Mouse (Mus musculus) midbrain, embryonic 15.5 days (tissue): ENCODE data around the gene Rnf121. TPM values are rescaled to one million over a fixed set of nuclear protein-coding genes. Genes with fewer than 3 reads are reported as not detected.
"Not testable (repeated sequence)": the region's sequence is repeated elsewhere in the genome, so short reads cannot be mapped to it uniquely, and the experiment has no call there.

ENCODE experiments used
- ATAC-seq: fragments of 200-750 bp; cut with Nextera tagmentation; replicated peaks from 2 replicates; pipeline ENCODE4 v1.8.0; 2017; ENCODE audit warnings: moderate TSS enrichment
- H3K27ac ChIP-seq: fragments of 300-500 bp; sonication (generic); 2 replicates; pipeline ENCODE4 v1.5.1; 2015; ENCODE audit warnings: mild to moderate bottlenecking, inconsistent platforms
- H3K27me3 ChIP-seq: fragments of 300-500 bp; sonication (generic); replicated peaks from 2 replicates; pipeline ENCODE4 v1.6.1; 2015; ENCODE audit warnings: inconsistent platforms
- H3K36me3 ChIP-seq: fragments of 300-500 bp; sonication (generic); replicated peaks from 2 replicates; pipeline ENCODE4 v1.6.1; 2015; ENCODE audit warnings: inconsistent platforms
- H3K4me1 ChIP-seq: fragments of 300-500 bp; sonication (generic); 2 replicates; pipeline ENCODE4 v1.6.1; 2015; ENCODE audit warnings: inconsistent platforms
- H3K4me2 ChIP-seq: fragments of 300-500 bp; sonication (generic); 2 replicates; pipeline ENCODE4 v1.6.1; 2015; ENCODE audit warnings: inconsistent platforms, mild to moderate bottlenecking, moderate library complexity
- H3K4me3 ChIP-seq: fragments of 300-500 bp; sonication (generic); 2 replicates; pipeline ENCODE4 v1.5.1; 2015; ENCODE audit warnings: mild to moderate bottlenecking, inconsistent platforms
- H3K9ac ChIP-seq: fragments of 300-500 bp; sonication (generic); 2 replicates; pipeline ENCODE4 v1.6.1; 2015; ENCODE audit warnings: mild to moderate bottlenecking, inconsistent platforms
- H3K9me3 ChIP-seq: fragments of 300-500 bp; sonication (generic); 2 replicates; pipeline ENCODE4 v1.6.1; 2016; ENCODE audit warnings: inconsistent platforms
- WGBS: fragments of 180-500 bp; shearing (Covaris S2); methylation state at CpG from one replicate; pipeline ENCODE4 v1.1.7; 2015; ENCODE audit warnings: mixed read lengths; 5-methylcytosine and 5-hydroxymethylcytosine counted together
- polyA plus RNA-seq: library from polyadenylated mRNA; unstranded; fragments of >200 nt; fragmentation: Nextera tagmentation; extraction: Ambion mirVana; gene quantifications from 2 replicates; pipeline ENCODE4 v1.2.1, GENCODE M21; 2015

Gene Rnf121
- polyA plus RNA-seq, 1 experiment from 2014 or later, result 34.2 TPM

DNA sequence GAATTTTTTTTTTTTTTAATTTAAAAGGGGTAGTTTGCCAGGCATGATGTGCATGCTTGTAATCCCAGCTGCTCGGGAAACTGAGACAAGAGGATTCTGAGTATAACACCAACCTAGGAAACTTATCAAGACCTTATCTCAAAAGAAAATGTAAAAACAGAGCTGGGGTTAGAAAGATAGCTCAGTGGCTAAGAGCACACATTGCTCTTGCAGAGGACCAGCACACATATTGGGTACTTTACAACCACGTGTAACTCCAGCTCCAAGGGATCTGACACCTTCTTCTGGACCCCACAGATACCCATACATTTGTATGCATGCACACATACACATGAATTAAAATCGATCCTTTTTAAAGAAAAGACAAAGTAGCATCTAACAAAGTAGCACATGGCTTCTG is 3.9 kb downstream of the Rnf121 start:
- Histone ChIP-seq H3K4me3 (no peak overlapping the region), H3K27me3 (no peaks in the 10 kb centered on the region), H3K36me3 (0 out of 2 replicates have a peak, but pooled peaks cover 10% of the 10 kb centered on the region), H3K27ac (no peak overlapping the region), H3K4me2 (no peak overlapping the region), H3K9me3 (no peaks in the 10 kb centered on the region), H3K9ac (no peak overlapping the region), H3K4me1 (peaks cover 32% of the 10 kb centered on the region)
- WGBS, result 96% methylated on average over 3 of the region's 3 CpGs
- no peak for ATAC-seq

DNA sequence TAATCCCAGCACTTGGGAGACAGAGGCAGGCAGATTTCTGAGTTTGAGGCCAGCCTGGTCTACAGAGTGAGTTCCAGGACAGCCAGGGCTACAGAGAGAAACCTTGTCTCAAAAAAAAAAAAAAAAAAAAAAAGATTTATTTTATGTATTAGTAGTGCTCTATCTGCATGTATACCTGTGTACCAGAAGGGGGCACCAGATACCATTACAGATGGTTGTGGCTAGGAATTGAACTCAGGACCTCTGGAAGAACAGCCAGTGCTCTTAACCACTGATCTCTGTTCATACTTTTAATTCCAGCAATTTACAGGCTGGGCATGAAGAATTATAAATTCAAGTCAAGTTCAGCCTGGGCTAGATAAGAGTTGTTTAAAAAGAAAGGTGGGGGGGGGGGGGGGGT is 16.7 kb downstream of the Rnf121 start:
- not testable (repeated sequence) for H3K9ac ChIP-seq

DNA sequence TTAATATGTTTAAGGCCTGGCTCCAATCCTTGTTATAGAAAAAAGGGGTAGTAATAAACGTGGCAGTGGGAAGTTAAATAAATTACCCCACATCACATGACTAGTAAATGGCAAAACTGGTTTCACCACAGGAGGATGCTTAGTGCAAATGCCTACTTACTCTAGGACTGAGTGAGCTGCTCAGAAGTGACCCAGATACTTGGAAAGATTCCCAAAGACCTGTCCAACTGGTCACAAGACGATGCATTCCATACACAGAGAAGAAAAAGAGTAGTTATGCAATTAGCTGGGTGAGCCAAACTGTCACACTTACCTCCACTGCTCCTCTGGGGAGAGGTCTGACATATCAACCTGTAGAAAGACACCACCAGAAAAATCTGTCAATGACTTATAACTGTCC is 23.0 kb downstream of the Rnf121 start:
- Histone ChIP-seq H3K27ac (no peak overlapping the region), H3K36me3 (peaks cover 17% of the 10 kb centered on the region), H3K4me1 (no peaks in the 10 kb centered on the region), H3K27me3 (no peaks in the 10 kb centered on the region), H3K4me2 (no peak overlapping the region), H3K4me3 (no peak overlapping the region), H3K9me3 (no peaks in the 10 kb centered on the region), H3K9ac (no peak overlapping the region)
- 85% methylated on average over 2 of the region's 2 CpGs for WGBS
- ATAC-seq, result no peak

More for the DNA sequence above, 16.7 kb downstream of the Rnf121 start:
- not testable (repeated sequence) for ATAC-seq, H3K36me3 ChIP-seq, H3K4me2 ChIP-seq, H3K4me1 ChIP-seq, H3K27me3 ChIP-seq, H3K4me3 ChIP-seq, H3K9me3 ChIP-seq, H3K27ac ChIP-seq

DNA sequence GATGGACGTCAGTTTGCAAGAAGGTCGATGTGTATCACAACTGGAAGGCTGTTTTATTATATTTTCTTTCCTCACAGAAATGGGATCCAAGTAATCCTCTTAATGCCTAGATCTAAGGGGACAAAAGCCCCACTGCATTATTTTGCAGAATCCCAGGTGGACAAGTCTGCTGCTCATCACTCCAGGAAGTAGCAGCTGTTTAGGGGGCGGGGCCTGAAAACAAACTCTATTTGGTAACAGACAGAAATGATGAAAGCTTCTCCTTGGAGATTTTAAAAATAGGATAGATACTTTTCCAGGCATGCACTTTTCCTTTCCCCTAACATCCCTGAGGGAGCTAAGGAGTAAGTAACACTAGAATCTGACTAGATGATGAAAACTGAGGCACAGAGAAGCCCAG is 28.0 kb downstream of the Rnf121 start:
- H3K36me3 ChIP-seq, result peaks cover 38% of the 10 kb centered on the region
- no peaks in the 10 kb centered on the region for H3K4me1 ChIP-seq
- no peak overlapping the region for H3K4me3 ChIP-seq
- ATAC-seq, result no peak
- no peaks in the 10 kb centered on the region for H3K9me3 ChIP-seq
- H3K4me2 ChIP-seq, result no peak overlapping the region
- H3K9ac ChIP-seq, result no peak overlapping the region
- H3K27me3 ChIP-seq, result no peaks in the 10 kb centered on the region
- 93% methylated on average over 3 of the region's 3 CpGs for WGBS
- no peak overlapping the region for H3K27ac ChIP-seq

DNA sequence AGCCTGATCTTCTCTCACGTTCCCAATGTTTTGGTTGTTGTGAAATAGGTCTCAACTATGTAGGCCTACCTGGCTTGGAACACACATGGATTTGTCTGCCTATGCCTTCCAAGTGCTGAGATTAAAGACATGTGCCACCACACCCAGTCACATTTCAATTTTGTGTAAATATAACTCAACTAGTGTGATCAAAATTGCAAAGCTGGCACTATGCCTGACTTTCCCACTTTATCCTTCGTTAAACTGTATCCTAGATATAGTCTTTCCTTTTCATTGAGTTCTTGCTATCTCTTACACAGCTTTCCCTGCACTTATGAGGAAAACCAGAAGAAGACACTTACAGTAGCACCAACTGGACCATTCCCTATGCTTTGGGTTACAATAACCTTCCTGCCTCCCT is 29.7 kb downstream of the Rnf121 start:
- peaks cover 44% of the 10 kb centered on the region for H3K36me3 ChIP-seq
- no peak for ATAC-seq
- 91% methylated on average over 2 of the region's 2 CpGs for WGBS
- no peaks in the 10 kb centered on the region for H3K27me3 ChIP-seq
- no peak overlapping the region for H3K4me2 ChIP-seq
- H3K9ac ChIP-seq, result no peak overlapping the region
- no peaks in the 10 kb centered on the region for H3K9me3 ChIP-seq
- H3K27ac ChIP-seq, result no peak overlapping the region
- no peak overlapping the region for H3K4me3 ChIP-seq
- H3K4me1 ChIP-seq, result no peaks in the 10 kb centered on the region

DNA sequence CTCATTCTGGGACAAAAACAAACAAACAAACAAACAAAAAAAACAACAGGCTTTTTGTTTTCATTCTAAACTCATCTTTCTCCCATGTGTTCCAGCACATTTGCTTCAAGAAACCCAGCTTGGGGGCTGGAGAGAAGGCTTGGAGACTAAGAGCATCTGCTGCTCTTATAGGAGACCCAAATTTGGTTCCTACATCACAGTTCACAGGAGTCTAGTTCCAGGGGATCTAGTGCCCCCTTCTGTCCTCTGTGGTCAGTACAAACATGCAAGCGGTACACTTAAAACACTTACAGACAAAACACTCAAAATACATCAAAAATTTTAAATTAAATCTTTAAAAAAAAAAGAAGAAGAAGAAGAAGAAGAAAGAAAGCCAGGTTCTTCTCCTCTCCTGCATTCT is 30.4 kb downstream of the Rnf121 start:
- WGBS, result 95% methylated on average over 1 of the region's 1 CpGs
- no peak overlapping the region for H3K4me3 ChIP-seq
- no peaks in the 10 kb centered on the region for H3K4me1 ChIP-seq
- no peaks in the 10 kb centered on the region for H3K9me3 ChIP-seq
- H3K27ac ChIP-seq, result no peak overlapping the region
- no peak overlapping the region for H3K4me2 ChIP-seq
- H3K27me3 ChIP-seq, result no peaks in the 10 kb centered on the region
- no peak for ATAC-seq
- peaks cover 44% of the 10 kb centered on the region for H3K36me3 ChIP-seq
- no peak overlapping the region for H3K9ac ChIP-seq

DNA sequence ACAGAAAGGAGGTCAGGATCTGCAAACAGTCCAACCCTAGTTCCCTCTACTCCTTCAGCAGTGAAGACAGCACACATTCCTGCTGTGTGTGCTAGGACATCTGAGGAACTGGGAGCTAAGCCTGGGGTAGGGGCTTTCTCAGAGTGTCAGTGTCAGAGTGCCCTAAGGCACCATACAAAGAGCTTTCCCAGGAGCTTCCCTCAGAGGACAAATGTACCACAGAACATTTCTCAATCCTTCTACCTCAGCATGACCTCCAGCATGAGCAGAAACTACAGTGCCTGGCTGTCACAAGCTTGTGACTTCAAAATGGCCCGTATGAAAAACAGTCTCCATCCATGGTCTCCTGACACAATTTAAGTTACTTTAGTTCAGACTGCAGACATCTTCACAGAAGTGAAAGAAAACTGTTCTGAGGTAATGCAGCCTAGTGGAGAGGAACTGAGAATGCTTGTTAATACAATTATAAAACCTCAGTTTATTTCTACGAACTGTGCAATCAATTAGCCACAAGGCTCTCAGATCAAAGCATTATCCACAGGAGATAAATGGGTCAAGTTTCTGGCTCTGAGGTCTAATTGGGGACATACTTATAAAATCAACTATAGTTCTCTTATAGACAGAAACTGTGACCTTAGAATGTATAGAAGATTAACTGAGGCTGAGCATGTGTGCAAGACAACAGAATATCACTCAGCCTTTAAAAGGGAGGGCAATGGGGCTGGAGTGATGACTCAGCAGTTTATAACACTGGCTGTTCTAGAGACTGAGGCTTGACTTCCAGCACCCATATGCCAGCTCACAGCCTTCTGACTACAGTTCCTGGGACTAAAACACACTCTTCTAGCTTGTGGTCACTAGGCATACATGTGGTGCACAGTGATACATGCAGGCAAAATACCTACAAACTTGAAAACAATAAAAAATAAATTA is 39.8 kb downstream of the Rnf121 start:
- H3K4me3 ChIP-seq, result no peak overlapping the region
- H3K9ac ChIP-seq, result no peak overlapping the region
- no peak overlapping the region for H3K4me2 ChIP-seq
- H3K27ac ChIP-seq, result no peak overlapping the region
- peaks cover 38% of the 10 kb centered on the region for H3K36me3 ChIP-seq
- H3K4me1 ChIP-seq, result no peaks in the 10 kb centered on the region
- 78% methylated on average over 2 of the region's 2 CpGs for WGBS
- no peaks in the 10 kb centered on the region for H3K9me3 ChIP-seq
- no peak for ATAC-seq
- no peaks in the 10 kb centered on the region for H3K27me3 ChIP-seq

DNA sequence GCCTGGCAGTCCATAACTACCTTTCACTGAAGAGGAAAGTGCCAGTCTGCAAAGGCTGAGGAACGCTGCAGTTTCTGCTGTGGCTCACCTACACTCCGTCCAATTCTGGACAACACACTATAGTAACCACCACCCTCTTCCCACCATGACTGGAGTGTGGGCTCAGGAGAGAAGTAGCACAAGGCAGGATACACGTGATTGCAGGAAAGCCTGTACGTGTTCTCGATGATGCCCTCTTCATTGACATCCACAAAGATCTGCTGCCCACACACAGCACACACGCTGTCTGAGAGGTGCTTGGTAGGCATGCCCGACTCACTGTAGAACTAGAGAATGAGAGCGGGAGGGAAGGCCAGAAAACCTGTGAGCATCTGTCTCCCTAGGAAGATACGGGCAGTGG is 41.4 kb downstream of the Rnf121 start:
- no peaks in the 10 kb centered on the region for H3K4me1 ChIP-seq
- H3K27ac ChIP-seq, result no peak overlapping the region
- no peak overlapping the region for H3K4me3 ChIP-seq
- WGBS, result 97% methylated on average over 9 of the region's 9 CpGs
- no peak for ATAC-seq
- no peak overlapping the region for H3K4me2 ChIP-seq
- H3K27me3 ChIP-seq, result no peaks in the 10 kb centered on the region
- no peak overlapping the region for H3K9ac ChIP-seq
- H3K9me3 ChIP-seq, result no peaks in the 10 kb centered on the region
- peaks cover 34% of the 10 kb centered on the region for H3K36me3 ChIP-seq

DNA sequence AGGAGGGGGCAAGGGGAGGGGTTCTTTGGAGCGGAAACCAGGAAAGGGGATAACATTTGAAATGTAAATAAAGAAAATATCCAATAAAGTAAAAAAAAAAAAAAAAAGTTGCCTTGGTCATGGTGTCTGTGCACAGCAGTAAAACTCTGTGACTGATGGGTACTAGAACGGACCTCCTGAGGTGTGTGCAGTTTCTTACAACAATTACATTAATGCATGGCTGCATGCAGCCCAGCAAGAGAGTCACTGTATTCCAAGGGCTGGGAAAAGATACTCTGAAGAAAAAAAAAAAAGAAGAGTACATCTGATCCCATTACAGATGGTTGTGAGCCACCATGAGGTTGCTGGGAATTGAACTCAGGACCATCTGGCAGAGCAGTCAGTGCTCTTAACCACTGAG is 44.3 kb downstream of the Rnf121 start:
- 87% methylated on average over 2 of the region's 2 CpGs for WGBS
- not testable (repeated sequence) for H3K27ac ChIP-seq, H3K4me3 ChIP-seq, H3K27me3 ChIP-seq, H3K4me1 ChIP-seq, ATAC-seq, H3K9ac ChIP-seq, H3K9me3 ChIP-seq, H3K4me2 ChIP-seq
- H3K36me3 ChIP-seq, result peaks cover 36% of the 10 kb centered on the region

DNA sequence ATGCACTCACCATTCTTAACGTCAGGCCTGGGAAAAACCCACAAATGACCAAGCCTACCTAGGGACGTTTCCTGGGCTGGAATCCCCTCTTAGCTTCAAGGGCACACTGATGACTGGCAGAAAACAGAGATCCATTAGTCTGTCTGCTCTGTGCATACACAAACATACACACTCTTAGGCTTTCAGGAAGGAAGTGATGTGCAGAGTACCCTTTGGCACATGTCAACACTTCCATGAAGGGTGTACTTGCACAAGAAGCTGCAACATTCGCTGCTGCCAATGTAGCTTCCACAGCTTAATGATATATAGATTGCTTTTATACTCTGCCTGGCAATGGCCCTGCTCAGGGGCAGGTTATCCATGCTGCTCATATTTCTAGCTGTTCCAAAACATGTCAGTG is 45.9 kb downstream of the Rnf121 start:
- Histone ChIP-seq H3K9ac (no peak overlapping the region), H3K4me1 (no peaks in the 10 kb centered on the region), H3K27ac (no peak overlapping the region), H3K27me3 (no peaks in the 10 kb centered on the region), H3K9me3 (no peaks in the 10 kb centered on the region), H3K36me3 (peaks cover 35% of the 10 kb centered on the region), H3K4me3 (no peak overlapping the region), H3K4me2 (no peak overlapping the region)
- ATAC-seq, result no peak
- 69% methylated on average over 3 of the region's 3 CpGs for WGBS

DNA sequence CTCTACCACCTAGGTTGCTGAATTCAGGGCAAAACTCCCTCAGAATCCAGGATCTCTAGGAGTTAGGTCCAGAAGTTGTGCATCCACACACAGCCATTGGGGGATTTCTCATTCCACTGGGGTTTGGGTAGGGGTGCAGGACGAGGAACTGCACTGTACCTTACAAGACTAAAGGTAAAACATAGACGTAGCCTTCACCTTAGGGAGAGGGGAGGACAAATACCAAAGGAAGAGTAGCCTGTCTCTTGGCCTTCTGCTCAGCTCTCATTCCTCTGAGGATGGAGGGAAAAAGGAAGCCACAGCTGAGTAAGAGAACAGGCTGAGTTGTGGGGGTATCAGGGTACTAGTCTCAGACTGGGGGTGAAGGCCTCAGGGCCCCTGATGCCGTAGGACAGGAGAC is 46.7 kb downstream of the Rnf121 start, which contains the start of gene Il18bp:
Gene Il18bp (minus strand): TSS at position 101 of the 400 bp plus-strand sequence.
- WGBS, result 91% methylated on average over 3 of the region's 3 CpGs
- no peak within 1 kb of the TSS for H3K27ac ChIP-seq
- H3K9me3 ChIP-seq, result no peaks in the 10 kb centered on the region
- no peak within 1 kb of the TSS for H3K4me3 ChIP-seq
- no peak within 1 kb of the TSS for H3K9ac ChIP-seq
- no peaks in the 10 kb centered on the region for H3K27me3 ChIP-seq
- no peaks in the 10 kb centered on the region for H3K4me1 ChIP-seq
- no peak within 1 kb of the TSS for H3K4me2 ChIP-seq
- ATAC-seq, result no peak
- peaks cover 42% of the 10 kb centered on the region for H3K36me3 ChIP-seq

DNA sequence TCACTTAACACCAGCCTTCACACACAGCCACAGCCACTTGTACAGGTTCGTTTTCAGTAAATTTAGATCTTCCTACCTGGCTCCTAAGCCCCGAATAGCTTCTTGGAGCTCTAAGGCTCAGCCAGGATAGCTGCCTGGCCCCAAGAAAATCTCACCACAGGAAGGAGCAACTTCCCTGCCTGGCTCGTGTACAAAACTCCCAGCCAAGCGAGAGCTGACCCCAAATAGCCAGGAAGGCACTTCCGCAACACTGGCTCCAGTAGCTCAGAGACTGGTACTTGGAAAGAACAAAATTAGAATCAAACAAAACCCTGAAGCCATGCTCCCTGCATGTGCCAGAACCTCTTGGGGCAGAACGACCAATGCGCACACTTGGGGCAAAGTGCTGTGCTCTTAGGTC is 47.2 kb downstream of the Rnf121 start:
- Histone ChIP-seq H3K4me1 (no peaks in the 10 kb centered on the region), H3K4me3 (no peak overlapping the region), H3K4me2 (no peak overlapping the region), H3K9me3 (no peaks in the 10 kb centered on the region), H3K27me3 (no peaks in the 10 kb centered on the region), H3K36me3 (peaks cover 47% of the 10 kb centered on the region), H3K9ac (no peak overlapping the region), H3K27ac (no peak overlapping the region)
- 86% methylated on average over 7 of the region's 7 CpGs for WGBS
- no peak for ATAC-seq

DNA sequence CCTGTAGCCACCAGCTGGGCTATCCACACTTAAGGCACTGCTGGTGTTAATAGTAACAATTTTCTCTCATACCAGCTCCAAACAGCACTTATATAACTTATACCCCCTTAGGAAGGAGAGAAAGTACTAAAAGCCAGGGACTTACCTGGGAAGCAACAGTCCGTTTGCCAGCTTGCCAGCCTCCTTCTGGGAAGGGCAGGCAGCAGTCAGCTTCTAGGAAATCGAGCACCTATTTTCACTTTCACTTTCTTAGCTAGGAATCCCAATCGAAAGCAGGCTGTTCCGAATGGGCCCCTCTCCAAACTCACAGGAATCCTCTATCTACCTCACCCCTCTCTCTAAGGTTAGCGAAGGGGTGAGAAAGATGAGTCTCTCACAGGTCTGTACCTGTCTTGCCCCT is 47.8 kb downstream of the Rnf121 start:
- ATAC-seq, result no peak
- Histone ChIP-seq H3K27ac (no peak overlapping the region), H3K9me3 (no peaks in the 10 kb centered on the region), H3K27me3 (no peaks in the 10 kb centered on the region), H3K4me2 (no peak overlapping the region), H3K4me1 (no peaks in the 10 kb centered on the region), H3K36me3 (peaks cover 47% of the 10 kb centered on the region), H3K9ac (no peak overlapping the region), H3K4me3 (no peak overlapping the region)
- WGBS, result 85% methylated on average over 5 of the region's 5 CpGs
